Mouse (Mus musculus) adrenal gland, adult 10 weeks (tissue): ENCODE results near the gene Hexb. TPM values are rescaled to one million over a fixed set of nuclear protein-coding genes. Genes with fewer than 3 reads are reported as not detected.

Experiments
- polyA plus RNA-seq: library from polyadenylated mRNA; stranded (reverse); fragments of 350-450 nt; fragmentation: Illumina TruSeq; extraction: RNeasy Lipid Tissue Mini Kit (QIAGEN cat#74804); gene quantifications from one replicate; pipeline ENCODE4 v1.2.3, GENCODE M21; 2014; ENCODE audit warnings: low read depth, low replicate concordance

Hexb gene
- 98.6 TPM for polyA plus RNA-seq

GRCm38 (mm10) chr13:97197932-97198562 is at the start of gene Hexb:
TSS of gene Hexb (minus strand) at chr13:97198357.

GRCm38 (mm10) chr13:97240965-97241786 is 43.0 kb upstream of the Hexb start, which contains the start of gene Enc1:
TSS of gene Enc1 (plus strand) at chr13:97241105.

GRCm38 (mm10) chr13:97137466-97138400 is 60.4 kb downstream of the Hexb start, which contains the start of the genes Gfm2 and Nsa2:
TSS of gene Gfm2 (plus strand) at chr13:97137937.
TSS of gene Nsa2 (minus strand) at chr13:97137937.

Other genes with a start within 250 kb of the Hexb start
- gene 1700029F12Rik, start 164.0 kb downstream of the Hexb start, polyA plus RNA-seq: not detected
- gene Fam169a, start 131.1 kb downstream of the Hexb start, polyA plus RNA-seq: 15.6 TPM
- gene Gm6169, start 99.1 kb downstream of the Hexb start, polyA plus RNA-seq: 6.4 TPM
- gene Gfm2, start 60.4 kb downstream of the Hexb start, polyA plus RNA-seq: 119 TPM
- gene Nsa2, start 60.4 kb downstream of the Hexb start, polyA plus RNA-seq: 162 TPM
- gene Enc1, start 42.7 kb upstream of the Hexb start, polyA plus RNA-seq: 10.0 TPM